Mouse (Mus musculus) lung, adult 2 months (tissue): ENCODE data around the gene Dnaic2. TPM values are rescaled to one million over a fixed set of nuclear protein-coding genes. Genes with fewer than 3 reads are reported as not detected.

Experiments
- DNase-seq: peaks from one replicate; pipeline ENCODE4 v3.0.0; 2022
- H3K4me1 ChIP-seq: fragments of 200-500 bp; 2 replicates; pipeline ENCODE4 v1.6.1; 2011; ENCODE audit warnings: low read length; ENCODE audit not compliant: control insufficient read depth, insufficient read depth
- H3K4me3 ChIP-seq: fragments of 200-500 bp; replicated peaks from 2 replicates; pipeline ENCODE3; 2011; ENCODE audit warnings: low read depth, mild to moderate bottlenecking, control low read depth, low read length; ENCODE audit errors: extremely low read depth
- CTCF ChIP-seq: fragments of 200-500 bp; IDR thresholded peaks from 2 replicates; pipeline ENCODE4 v1.5.1; 2011; ENCODE audit warnings: mild to moderate bottlenecking, low read length, control low read depth; ENCODE audit not compliant: insufficient read depth
- POLR2A ChIP-seq: fragments of 200-500 bp; IDR thresholded peaks from 2 replicates; pipeline ENCODE4 v1.6.1; 2011; ENCODE audit warnings: low read depth, mild to moderate bottlenecking, control low read depth, low read length, borderline replicate concordance; ENCODE audit errors: extremely low read depth
- WGBS: fragments of 180-500 bp; shearing (Covaris S2); methylation state at CpG from one replicate; pipeline ENCODE4 v1.1.7; 2018; 5-methylcytosine and 5-hydroxymethylcytosine counted together
- polyA plus RNA-seq: library from polyadenylated mRNA; depleted of rRNA; stranded (reverse); fragments of >200 nt; gene quantifications from 2 replicates; pipeline ENCODE4 v1.2.3, GENCODE M21; 2012

Dnaic2 gene
- polyA plus RNA-seq, 1 experiment, result 13.3 TPM

DNA sequence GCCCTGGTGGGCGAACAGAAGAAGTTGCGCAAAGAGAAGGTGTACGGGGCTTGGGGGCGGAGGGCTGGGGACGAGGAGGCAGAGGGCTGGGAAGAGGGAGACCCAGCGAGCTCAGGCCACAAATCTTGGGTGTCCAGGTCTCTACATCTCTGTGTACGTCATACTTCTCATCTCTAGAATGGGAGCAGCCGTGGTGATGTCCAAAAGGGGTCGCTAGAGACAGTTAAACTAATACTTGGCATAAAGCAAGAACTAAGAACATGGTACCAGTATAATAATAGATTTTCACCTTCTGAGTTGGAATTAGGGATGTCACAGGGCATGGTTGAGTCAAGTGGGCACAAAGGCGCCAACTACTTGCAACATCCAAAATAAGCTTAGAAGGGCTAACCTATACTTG, 58.7 kb downstream of the Dnaic2 start:
- WGBS, result 48% methylated on average over 10 of the region's 10 CpGs
- no peak overlapping the region for H3K4me3 ChIP-seq
- DNase-seq, result no peak

DNA sequence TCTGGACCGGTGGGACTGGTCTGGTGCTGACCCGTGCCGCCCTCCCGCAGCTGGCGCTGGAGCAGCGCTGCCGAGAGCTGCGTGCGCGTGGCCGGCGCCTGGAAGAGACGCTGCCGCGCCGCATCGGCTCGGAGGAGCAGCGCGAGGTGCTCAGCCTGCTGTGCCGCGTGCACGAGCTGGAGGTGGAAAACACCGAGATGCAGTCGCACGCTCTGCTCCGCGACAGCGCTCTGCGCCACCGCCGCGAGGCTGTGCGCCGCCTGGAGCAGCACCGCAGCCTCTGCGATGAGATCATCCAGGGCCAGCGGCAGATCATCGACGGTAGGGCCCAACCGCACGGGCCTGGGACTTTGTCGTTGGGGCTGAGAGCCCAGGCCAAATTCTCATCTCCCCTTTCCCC, 59.1 kb downstream of the Dnaic2 start:
- H3K4me1 ChIP-seq, result 0 out of 2 replicates have a peak, but pooled peaks cover 3% of the 10 kb centered on the region
- no peak for TF ChIP-seq POLR2A
- no peak for TF ChIP-seq CTCF
- H3K4me3 ChIP-seq, result no peak overlapping the region
- no peak for DNase-seq
- WGBS, result 2% methylated on average over 43 of the region's 43 CpGs

More for the DNA sequence above, 58.7 kb downstream of the Dnaic2 start:
- 0 out of 2 replicates have a peak, but pooled peaks cover 3% of the 10 kb centered on the region for H3K4me1 ChIP-seq
- TF ChIP-seq POLR2A, result no peak
- no peak for TF ChIP-seq CTCF

DNA sequence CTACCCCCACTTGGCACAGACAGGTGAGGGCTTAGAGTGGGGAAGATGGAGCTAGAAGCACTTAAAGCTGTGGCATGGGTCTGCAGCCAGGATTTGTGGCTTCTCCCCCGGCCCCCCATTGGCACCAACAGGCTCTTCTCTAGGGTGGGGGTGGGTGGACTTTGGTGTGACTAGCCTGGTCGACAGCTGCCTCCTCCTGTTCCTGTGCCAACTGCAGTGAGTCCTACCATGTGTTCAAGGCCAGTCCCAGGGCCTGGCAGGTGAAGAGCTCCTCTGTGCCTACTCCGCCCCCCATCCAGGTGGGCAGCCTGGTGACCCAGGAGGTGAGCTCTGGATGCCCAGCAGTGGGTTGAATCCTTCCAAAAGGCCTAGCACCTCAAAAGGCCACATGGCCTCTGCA, 60.4 kb downstream of the Dnaic2 start:
- no peak for DNase-seq
- TF ChIP-seq POLR2A, result no peak
- TF ChIP-seq CTCF, result no peak

DNA sequence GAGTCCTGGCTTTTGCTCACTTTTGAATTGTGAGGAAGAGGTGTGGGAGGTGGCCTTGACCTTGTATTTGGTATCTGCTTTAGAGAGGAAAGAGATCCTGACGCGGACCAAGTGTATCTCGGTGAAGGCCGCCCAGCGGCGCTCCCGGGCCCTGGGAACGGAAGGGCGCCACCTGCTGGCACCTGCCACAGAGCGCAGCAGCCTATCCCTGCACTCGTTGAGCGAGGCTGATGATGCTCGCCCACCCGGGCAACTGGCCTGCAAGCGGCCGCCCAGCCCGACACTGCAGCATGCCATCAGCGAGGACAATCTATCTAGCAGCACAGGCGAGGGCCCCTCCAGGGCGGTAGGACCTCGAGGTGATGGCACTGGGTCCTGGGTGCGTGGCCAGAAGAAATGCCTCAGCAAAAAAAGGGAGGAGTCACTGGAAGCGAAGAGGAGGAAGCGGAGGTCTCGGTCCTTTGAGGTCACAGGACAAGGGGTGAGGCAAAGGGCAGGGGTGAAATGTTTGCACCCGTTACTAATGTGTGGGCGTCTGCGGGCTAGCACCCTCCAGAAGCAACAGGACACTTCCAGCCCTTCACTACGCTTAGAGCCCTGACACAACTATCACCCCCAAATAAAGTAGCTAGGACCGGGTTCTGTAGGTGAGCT, 62.0 kb downstream of the Dnaic2 start:
- DNase-seq, result peak; percentile 75
- Histone ChIP-seq H3K4me3 (no peak overlapping the region), H3K4me1 (0 out of 2 replicates have a peak, but pooled peaks cover 3% of the 10 kb centered on the region)
- 9% methylated on average over 30 of the region's 30 CpGs for WGBS
- TF ChIP-seq POLR2A (no peak), CTCF (peak; percentile 68)

More for the DNA sequence above, 60.4 kb downstream of the Dnaic2 start:
- 81% methylated on average over 3 of the region's 3 CpGs for WGBS
- Histone ChIP-seq H3K4me3 (no peak overlapping the region), H3K4me1 (0 out of 2 replicates have a peak, but pooled peaks cover 3% of the 10 kb centered on the region)

DNA sequence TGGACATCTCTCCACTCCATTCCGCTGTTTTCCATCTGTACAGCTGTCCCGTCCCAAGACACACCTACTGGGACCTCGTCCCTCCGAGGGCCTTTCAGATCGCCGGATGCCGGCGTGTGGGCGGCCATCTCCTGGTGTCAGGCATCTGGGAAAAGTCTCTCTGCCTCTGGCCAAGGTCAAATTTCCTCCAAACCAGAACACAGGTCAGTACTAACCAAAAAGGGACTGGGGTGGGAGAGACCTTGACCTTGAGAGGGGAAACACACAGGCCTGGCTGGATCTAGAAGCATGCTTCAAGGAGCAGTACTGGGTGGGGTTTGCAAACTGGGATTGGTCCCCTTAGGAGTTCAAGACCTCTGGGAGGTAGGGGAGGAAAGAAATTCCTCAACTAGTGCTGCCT, 62.5 kb downstream of the Dnaic2 start:
- TF ChIP-seq CTCF (no peak), POLR2A (no peak)
- no peak overlapping the region for H3K4me3 ChIP-seq
- 0 out of 2 replicates have a peak, but pooled peaks cover 3% of the 10 kb centered on the region for H3K4me1 ChIP-seq
- DNase-seq, result no peak
- 51% methylated on average over 9 of the region's 9 CpGs for WGBS

DNA sequence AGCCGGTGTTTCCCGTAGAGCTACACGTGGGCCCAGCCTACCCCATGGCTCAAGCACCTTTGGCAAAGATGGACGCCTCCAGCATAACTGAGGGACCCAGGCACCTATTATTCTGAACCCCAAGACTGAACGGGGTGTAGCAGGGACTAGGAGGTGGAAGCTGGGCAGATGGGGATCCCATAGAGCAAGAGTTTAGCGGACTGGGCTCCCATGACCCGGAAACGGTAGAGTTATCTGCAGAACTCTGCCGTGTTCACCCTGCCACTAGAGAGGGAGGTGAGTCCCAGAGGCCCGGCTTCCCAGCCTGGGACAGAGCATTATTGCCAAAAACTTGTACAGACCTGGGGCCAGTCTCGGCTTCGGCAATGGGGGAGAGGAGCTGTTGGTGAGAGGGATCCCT, 63.0 kb downstream of the Dnaic2 start:
- TF ChIP-seq POLR2A (no peak), CTCF (no peak)
- 0 out of 2 replicates have a peak, but pooled peaks cover 3% of the 10 kb centered on the region for H3K4me1 ChIP-seq
- 66% methylated on average over 12 of the region's 12 CpGs for WGBS
- no peak for DNase-seq
- no peak overlapping the region for H3K4me3 ChIP-seq

DNA sequence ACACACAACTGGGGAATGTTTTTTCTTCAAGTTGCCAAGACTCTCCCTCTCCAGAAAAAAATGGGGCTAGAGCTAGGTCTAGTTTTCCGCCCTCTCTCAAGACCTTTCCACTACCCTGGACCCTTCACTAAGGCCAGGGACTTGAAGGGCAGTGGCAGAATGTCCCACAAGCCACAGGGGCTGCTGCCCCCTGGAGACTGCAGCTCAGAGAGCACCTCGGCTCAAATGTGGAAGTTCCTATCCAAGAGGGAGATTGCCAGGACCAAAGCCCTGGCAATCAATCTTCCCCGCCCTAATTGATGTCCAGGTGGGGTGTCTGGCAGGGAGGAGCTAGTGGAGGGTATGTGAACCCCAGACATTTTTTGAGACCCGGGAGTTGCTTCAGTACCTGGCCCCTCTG, 63.6 kb downstream of the Dnaic2 start:
- TF ChIP-seq POLR2A, result no peak
- no peak for TF ChIP-seq CTCF
- H3K4me3 ChIP-seq, result no peak overlapping the region
- 29% methylated on average over 4 of the region's 4 CpGs for WGBS

DNA sequence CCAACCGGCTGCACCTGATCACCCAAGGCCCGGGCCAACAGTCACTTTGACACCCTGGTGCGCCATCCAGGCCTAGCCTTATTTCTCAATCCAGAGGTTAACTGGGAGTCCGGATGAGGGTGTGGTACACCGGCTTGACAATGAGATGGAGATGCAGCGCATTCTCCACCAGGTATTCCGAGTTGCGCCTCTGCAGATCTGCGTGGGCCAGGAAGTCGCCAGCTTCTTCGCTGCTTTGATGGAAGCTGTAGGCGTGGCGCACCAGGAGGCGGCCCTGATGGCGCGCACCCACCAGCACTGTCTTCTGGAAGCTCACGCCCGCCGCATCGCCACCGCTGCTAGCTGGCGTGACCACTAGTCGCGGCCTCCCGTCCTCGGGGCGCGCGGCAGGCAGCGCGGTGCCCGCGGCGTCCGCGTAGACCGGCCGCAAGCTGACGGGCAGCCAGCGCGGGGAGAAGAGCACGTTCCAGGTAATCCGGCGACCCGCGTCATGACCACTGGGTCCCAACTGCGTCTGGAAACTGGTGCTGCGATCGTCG, 64.2 kb downstream of the Dnaic2 start:
- DNase-seq, result no peak
- Histone ChIP-seq H3K4me3 (no peak overlapping the region), H3K4me1 (0 out of 2 replicates have a peak, but pooled peaks cover 3% of the 10 kb centered on the region)
- 3% methylated on average over 50 of the region's 50 CpGs for WGBS
- no peak for TF ChIP-seq CTCF
- no peak for TF ChIP-seq POLR2A

More for the DNA sequence above, 63.6 kb downstream of the Dnaic2 start:
- H3K4me1 ChIP-seq, result 0 out of 2 replicates have a peak, but pooled peaks cover 3% of the 10 kb centered on the region
- DNase-seq, result no peak

DNA sequence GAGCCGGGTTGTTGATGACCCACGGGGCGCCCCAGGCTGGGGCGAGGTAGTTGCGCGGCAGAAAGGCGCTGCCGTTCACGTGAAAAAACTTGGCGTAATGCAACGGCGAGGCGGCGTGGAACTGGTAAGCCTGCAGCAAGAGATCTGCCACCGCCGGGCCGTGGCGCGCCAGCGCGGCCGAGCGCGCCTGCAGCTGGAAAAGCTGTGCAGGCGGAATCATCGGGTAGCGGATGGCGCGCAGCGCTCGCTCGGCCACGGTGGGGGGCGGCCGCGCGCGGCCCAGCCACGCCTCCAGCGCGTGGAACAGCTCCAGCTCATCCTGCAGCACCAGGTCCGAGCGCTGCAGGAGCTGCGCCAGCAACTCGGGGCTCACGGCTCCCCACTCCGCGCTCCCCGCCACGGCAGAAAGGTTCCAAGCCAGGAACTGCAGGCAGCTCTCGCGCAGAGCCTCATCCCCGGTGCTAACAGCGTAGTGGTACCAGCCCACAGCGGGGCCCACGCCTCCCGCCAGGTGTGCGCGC, 64.7 kb downstream of the Dnaic2 start:
- Histone ChIP-seq H3K4me1 (0 out of 2 replicates have a peak, but pooled peaks cover 3% of the 10 kb centered on the region), H3K4me3 (no peak overlapping the region)
- TF ChIP-seq POLR2A, result no peak
- WGBS, result under 1% methylated on average over 51 of the region's 59 CpGs
- no peak for DNase-seq

DNA sequence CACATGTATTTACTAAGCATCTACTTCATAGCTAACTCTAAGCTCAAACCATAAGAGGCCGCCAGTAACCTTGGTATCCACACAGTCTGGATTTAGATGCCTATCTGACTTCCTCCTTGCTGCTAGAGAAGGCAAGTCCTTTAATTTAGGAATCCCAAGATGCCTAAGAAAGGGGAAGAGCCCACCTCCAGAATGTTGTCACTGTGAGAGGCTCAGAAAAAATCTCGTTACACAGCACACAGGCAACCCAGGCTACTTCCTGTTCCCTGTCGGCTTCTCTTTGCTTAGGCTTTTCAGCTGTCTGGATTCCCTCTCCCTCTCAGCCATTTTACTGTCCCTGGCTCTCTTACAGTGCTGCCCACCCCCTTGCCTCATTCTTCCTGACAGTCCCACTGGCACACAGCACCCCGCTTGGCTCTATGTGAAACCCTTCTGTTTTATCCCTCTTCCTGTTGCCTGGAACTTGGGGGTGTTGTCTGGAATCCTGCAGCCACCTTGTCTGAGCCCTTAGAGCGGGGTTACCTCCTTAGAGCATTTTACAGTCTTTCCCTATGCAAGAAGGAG, 65.8 kb downstream of the Dnaic2 start:
- H3K4me1 ChIP-seq, result 0 out of 2 replicates have a peak, but pooled peaks cover 3% of the 10 kb centered on the region
- H3K4me3 ChIP-seq, result no peak overlapping the region
- 49% methylated on average over 5 of the region's 5 CpGs for WGBS
- TF ChIP-seq CTCF (no peak), POLR2A (no peak)
- no peak for DNase-seq
